Mouse (Mus musculus): Measurements from ENCODE around the gene Gtf3c2. TPM values are rescaled to one million over a fixed set of nuclear protein-coding genes. Genes with fewer than 3 reads are reported as not detected.
A peak's percentile ranks its signal among the peaks of the same experiment; 100 is the strongest.
"Not testable (repeated sequence)": the region's sequence is repeated elsewhere in the genome, so short reads cannot be mapped to it uniquely, and the experiment has no call there.

Gtf3c2 gene
- total RNA-seq (2017): 55.5 and 83.8 TPM in 2 replicates

- peak; percentile 94 for ATAC-seq (replicated peaks; ENCODE audit: low read depth, poor library complexity, severe bottlenecking)
Observed at GRCm38 (mm10) chr5:31179766-31180630, at the start of gene Gtf3c2, which contains the start of gene Gm29609. Gene Gtf3c2 (minus strand): TSS chr5:31180144. Gene Gm29609 (minus strand): TSS chr5:31179911.

DNA sequence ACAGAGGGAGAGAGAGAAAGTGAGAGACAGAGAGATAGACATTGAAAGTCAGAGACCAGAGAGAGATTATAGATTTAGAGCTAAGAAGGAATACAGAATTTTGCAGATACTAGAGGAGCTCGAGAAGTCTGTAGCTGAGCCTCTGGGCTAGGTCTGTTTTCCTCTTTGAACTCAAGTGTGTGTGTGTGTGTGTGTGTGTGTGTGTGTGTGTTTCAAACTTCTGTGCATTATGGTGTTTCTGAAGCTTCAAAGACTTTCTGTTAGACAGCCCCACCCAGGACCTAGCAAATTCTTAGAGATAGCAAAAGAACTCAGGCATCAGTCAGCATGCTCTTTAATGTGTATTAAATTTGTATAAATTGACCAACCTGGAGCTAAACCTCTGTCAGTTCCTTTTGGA lies 46.7 kb upstream of the Gtf3c2 start:
- no peak for ATAC-seq (replicated peaks; ENCODE audit: low read depth, poor library complexity, severe bottlenecking)

DNA sequence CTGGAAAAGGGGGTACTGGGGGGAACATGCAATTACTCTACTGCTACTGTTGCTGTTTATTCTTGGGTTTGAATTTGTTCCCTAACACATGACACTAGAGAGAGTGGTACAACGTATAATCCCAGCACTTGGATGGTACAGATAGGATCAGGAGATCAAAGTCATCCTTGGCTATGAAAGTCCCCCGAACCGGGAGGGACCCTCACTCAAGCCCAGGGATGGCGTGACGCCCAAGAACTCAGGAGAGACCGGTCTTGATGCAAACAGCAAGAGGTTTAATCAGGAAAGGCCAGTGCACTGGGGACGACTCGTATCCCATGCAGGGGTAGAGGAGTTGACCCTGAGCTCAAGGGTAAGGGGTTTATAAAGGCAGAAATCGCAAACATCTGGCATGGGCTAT lies 42.8 kb upstream of the Gtf3c2 start:
- ATAC-seq (replicated peaks; ENCODE audit: low read depth, poor library complexity, severe bottlenecking): no peak

GRCm38 (mm10) chr5:31221304-31221945 lies 41.5 kb upstream of the Gtf3c2 start:
- ATAC-seq (replicated peaks; ENCODE audit: low read depth, poor library complexity, severe bottlenecking): peak; percentile 31; the same call in 1 of the 2 replicates

DNA sequence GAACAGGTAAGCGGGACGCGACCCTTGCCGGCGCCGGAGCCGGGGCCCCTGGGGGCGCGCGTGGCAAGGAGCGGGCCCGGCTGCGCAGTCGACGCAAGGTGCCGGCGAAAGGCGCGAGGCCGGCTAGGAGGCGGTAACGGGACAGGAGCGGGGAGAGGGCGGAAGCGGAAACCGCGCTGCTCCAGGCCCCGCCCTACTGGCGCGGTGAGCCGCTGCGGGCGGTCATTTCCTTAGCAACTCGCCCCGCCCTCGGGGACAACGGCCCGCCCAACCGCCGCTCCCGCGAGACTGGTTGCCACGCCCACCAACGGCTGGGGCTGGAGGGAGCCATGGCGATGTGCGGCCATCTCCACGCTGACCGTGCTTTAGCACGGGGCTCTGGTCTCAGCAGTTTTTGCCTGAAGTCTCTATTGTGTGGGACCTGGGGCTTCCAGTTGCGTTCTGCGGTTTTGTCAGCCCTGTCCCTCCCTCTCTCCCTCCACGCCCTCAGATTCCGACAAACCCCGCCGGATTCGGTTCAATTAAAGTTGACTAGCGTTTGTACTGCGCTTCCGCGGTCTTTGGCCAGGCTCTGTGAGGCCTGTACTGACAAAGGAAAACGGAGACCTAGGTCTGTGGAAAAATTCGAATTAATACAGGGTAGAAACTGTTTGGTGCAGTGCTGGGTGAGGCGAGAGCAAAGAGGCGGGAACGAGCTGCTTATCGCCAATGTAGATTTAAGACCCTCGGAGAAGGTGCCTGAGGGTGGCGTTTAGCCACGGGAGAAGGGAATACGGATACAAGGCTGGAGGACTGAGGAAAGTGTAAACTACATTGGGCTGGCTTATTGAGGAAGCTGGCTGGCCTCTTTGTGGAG lies 40.7 kb upstream of the Gtf3c2 start, which contains the start of gene Ppm1g:
TSS of gene Ppm1g (minus strand) at position 240 of the 856 bp plus-strand sequence.
- ATAC-seq (replicated peaks; ENCODE audit: low read depth, poor library complexity, severe bottlenecking): peak; percentile 83

- ATAC-seq (replicated peaks; ENCODE audit: low read depth, poor library complexity, severe bottlenecking): peak; percentile 11
Observed at GRCm38 (mm10) chr5:31219911-31220447, 40.0 kb upstream of the Gtf3c2 start.

GRCm38 (mm10) chr5:31219474-31219873 lies 39.5 kb upstream of the Gtf3c2 start:
- ATAC-seq (replicated peaks; ENCODE audit: low read depth, poor library complexity, severe bottlenecking): no peak

DNA sequence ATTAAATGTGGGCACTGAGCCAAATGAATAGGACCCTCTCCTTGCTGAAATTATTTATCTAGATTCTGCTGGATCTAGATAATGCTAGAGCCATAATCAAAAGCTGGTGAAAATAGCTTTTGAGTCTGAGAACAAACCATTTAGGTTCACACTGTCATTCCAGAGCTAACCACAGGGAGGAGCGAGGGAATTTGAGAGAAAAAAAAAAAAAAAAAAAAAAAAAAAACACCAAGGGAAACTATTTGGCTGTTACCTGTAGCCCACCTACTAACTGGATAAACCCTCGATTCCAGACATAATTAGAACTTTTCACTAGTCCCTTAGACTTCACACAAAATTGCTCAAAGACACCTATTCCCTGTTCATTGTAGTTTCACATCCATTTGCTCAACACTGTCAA lies 39.1 kb upstream of the Gtf3c2 start:
- ATAC-seq (replicated peaks; ENCODE audit: low read depth, poor library complexity, severe bottlenecking): 0 out of 2 replicates have a peak, but pooled peaks have one; percentile 23

DNA sequence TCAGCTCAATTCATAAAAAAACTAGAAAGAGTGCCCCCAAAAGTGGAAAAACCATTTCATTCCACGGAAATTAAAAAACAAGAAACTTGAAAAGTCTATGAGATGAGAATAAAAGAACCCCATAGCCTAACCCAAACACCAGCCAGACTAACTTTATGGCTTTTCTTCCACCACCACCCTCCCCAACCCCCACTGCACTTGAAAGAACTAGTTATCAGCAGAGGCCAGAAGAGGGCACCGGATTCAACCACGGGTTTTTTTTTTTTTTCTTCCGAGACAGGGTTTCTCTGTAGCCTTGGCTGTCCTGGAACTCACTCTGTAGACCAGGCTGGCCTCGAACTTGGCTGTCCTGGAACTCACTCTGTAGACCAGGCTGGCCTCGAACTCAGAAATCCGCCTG lies 38.4 kb upstream of the Gtf3c2 start:
- ATAC-seq (replicated peaks; ENCODE audit: low read depth, poor library complexity, severe bottlenecking): peak; percentile 36; the same call in 1 of the 2 replicates

DNA sequence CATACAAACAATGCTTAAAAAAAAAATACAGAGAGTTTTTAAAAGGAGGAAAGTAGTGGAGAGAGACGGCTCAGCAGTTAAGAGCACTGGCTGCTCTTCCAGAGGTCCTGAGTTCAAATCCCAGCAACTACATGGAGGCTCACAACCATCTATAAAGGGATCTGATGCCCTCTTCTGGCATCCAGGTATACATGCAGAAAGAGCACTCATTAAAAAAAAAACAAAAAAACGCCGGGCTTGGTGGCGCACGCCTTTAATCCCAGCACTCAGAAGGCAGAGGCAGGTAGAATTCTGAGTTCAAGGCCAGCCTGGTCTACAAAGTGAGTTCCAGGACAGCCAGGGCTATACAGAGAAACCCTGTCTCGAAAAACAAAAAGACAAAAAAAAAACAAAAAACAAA lies 36.6 kb upstream of the Gtf3c2 start:
- ATAC-seq (replicated peaks; ENCODE audit: low read depth, poor library complexity, severe bottlenecking): not testable (repeated sequence)

DNA sequence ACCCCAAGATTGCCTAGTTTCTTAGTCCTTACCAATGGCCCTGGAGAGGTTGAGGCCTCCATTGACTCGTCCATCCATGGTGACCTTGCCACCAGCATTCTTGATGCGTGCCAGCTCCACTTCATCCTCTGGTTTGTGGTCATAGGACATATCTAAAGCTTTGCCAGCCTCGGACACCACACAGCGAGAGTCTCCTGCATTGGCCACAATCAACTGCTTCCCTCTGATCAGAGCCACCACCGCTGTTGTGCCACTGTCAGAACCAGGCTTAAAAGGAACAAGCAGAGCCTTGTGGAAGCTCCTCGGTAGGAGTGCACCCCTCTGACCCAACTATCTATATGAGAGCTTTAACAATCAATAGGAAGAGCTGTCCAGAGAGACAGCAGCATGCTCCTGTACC lies 24.5 kb upstream of the Gtf3c2 start:
- ATAC-seq (replicated peaks; ENCODE audit: low read depth, poor library complexity, severe bottlenecking): no peak

DNA sequence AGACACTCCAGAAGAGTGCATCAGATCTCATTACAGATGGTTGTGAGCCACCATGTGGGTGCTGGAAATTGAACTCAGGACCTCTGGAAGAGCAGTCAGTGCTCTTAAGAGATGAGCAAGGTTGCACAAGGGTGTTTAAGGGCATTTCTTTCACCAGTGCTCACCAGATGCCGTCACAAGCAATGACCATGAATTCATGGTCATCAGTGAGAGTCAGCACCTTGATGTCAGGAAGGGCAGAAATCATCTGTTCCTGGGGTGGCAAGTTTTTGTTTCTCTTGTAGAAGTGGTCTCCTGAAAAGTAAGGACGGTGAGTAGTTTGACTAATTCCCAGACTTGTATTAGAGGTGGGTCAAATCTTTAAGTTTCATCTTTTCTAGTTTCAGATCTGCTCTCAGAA lies 23.9 kb upstream of the Gtf3c2 start:
- no peak for ATAC-seq (replicated peaks; ENCODE audit: low read depth, poor library complexity, severe bottlenecking)

- ATAC-seq (replicated peaks; ENCODE audit: low read depth, poor library complexity, severe bottlenecking): no peak
Observed at GRCm38 (mm10) chr5:31202933-31203332, 23.0 kb upstream of the Gtf3c2 start.

DNA sequence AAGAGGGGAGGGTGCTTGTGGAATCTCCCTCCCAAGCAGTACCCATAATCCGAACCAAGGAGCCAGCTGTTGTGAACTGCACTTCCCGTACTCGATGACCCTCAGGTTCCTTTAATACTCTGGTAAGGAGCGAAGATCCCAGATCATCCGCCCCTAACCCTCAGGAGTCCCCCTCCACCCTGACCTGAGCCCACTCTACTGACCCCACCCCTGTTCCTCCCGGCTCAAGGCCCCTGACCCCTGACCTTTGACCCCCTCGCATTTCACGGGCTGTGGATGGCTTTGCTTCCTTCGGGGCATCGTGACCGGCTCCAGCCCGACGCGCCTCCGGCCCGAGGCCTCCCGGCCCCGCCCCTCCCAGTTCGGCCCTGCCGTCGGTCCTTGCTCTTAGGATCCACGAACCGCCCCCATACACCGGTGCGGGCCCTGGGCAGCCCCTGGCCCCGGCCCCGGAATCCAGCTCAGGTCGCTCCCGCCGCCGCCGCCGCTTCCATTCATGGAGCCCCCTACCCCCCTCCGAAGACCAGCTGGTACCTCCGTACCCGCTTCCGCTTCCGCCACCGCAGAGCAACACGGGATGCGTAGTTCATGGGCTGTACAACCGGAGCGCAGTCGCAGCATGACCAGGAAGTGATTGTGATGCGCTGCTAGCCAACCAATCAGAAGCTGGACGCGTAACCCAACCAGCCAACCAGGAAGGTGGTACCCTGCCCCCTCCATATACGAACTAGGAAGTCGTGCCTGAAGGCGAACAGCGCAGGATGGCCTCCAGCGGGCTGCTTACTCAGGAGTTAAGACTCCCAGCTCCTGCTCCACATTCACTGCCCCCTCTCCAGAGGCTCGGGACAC lies 22.0 kb upstream of the Gtf3c2 start, which contains the start of gene Zfp513:
TSS of gene Zfp513 (minus strand) at position 562 of the 849 bp plus-strand sequence.
- ATAC-seq (replicated peaks; ENCODE audit: low read depth, poor library complexity, severe bottlenecking): peak; percentile 98

- no peak for ATAC-seq (replicated peaks; ENCODE audit: low read depth, poor library complexity, severe bottlenecking)
Observed at GRCm38 (mm10) chr5:31201042-31201741, 21.2 kb upstream of the Gtf3c2 start.

- ATAC-seq (replicated peaks; ENCODE audit: low read depth, poor library complexity, severe bottlenecking): no peak
Observed at GRCm38 (mm10) chr5:31200327-31200768, 20.4 kb upstream of the Gtf3c2 start.

- no peak for ATAC-seq (replicated peaks; ENCODE audit: low read depth, poor library complexity, severe bottlenecking)
Observed at GRCm38 (mm10) chr5:31199893-31200292, 19.9 kb upstream of the Gtf3c2 start.

- no peak for ATAC-seq (replicated peaks; ENCODE audit: low read depth, poor library complexity, severe bottlenecking)
Observed at GRCm38 (mm10) chr5:31199321-31199892, 19.5 kb upstream of the Gtf3c2 start.
